Mouse (Mus musculus): ENCODE data around the gene Psmc2.

GRCm38 (mm10) chr5:21810924-21811323, 25.8 kb downstream of the Psmc2 start:
- TF ChIP-seq MXI1 (IDR thresholded peaks at IDR 0.05; ENCODE audit: low read depth, low read length) (no peak), USF1 (IDR thresholded peaks at IDR 0.05; ENCODE audit: low read depth, low read length) (no peak), SIN3A (IDR thresholded peaks at IDR 0.05; ENCODE audit: low read length) (no peak), POLR2A (IDR thresholded peaks at IDR 0.05; ENCODE audit: control insufficient read depth in 1 of 2, insufficient read depth in 1 of 2, low read depth in 1 of 2, low read length in 2 of 2, poor library complexity in 1 of 2) (no peak), CTCF (IDR thresholded peaks at IDR 0.05 in 2 of 3, conservative IDR thresholded peaks at IDR 0.05 in 1 of 3; ENCODE audit: control insufficient read depth in 1 of 3, insufficient read depth in 1 of 3, low read depth in 2 of 3, low read length in 3 of 3, poor library complexity in 1 of 3, severe bottlenecking in 1 of 3) (no peak)

All from MEL (cell line).